Mouse (Mus musculus) ES-Bruce4 (cell line): ENCODE measurements around the gene Aip. TPM values are rescaled to one million over a fixed set of nuclear protein-coding genes. Genes with fewer than 3 reads are reported as not detected.

ENCODE experiments used
- H3K27ac ChIP-seq: 2 replicates; pipeline ENCODE4 v1.5.1; 2012; ENCODE audit warnings: low read length, inconsistent platforms; ENCODE audit not compliant: insufficient read depth
- H3K27me3 ChIP-seq: 2 replicates; pipeline ENCODE4 v1.6.1; 2012; ENCODE audit warnings: mild to moderate bottlenecking, low read length, inconsistent platforms; ENCODE audit not compliant: control insufficient read depth, poor library complexity, insufficient read depth, severe bottlenecking
- H3K36me3 ChIP-seq: 2 replicates; pipeline ENCODE4 v1.6.1; 2012; ENCODE audit warnings: inconsistent platforms, mild to moderate bottlenecking, low read length, moderate library complexity; ENCODE audit not compliant: control insufficient read depth, poor library complexity, insufficient read depth, severe bottlenecking
- H3K4me1 ChIP-seq: one replicate; pipeline ENCODE4 v1.8.1; 2011; ENCODE audit warnings: low read length; ENCODE audit not compliant: control insufficient read depth, insufficient read depth
- H3K4me3 ChIP-seq: 2 replicates; pipeline ENCODE4 v1.5.1; 2011; ENCODE audit warnings: low read depth, mild to moderate bottlenecking, low read length
- H3K9ac ChIP-seq: 2 replicates; pipeline ENCODE4 v1.6.1; 2012; ENCODE audit warnings: low read depth, mild to moderate bottlenecking, inconsistent platforms; ENCODE audit not compliant: poor library complexity, severe bottlenecking
- H3K9me3 ChIP-seq: replicated peaks from 2 replicates; pipeline ENCODE4 v1.6.1; 2012; ENCODE audit warnings: mild to moderate bottlenecking, low read length, inconsistent platforms; ENCODE audit not compliant: control insufficient read depth, poor library complexity, insufficient read depth, severe bottlenecking
- CTCF ChIP-seq: IDR thresholded peaks from one replicate; pipeline ENCODE4 v1.8.1; 2011; ENCODE audit warnings: low read depth, low read length
- EP300 ChIP-seq: IDR thresholded peaks from 2 replicates; pipeline ENCODE4 v1.6.1; 2011; ENCODE audit warnings: low read depth, low read length; ENCODE audit not compliant: insufficient read depth
- POLR2A ChIP-seq: IDR thresholded peaks from one replicate; pipeline ENCODE4 v1.8.1; 2011; ENCODE audit warnings: low read length; ENCODE audit not compliant: insufficient read depth
- polyA plus RNA-seq: library from polyadenylated mRNA; stranded (reverse); fragments of >200 nt; gene quantifications from 2 replicates; pipeline ENCODE4 v1.2.4, GENCODE M21; 2011; ENCODE audit warnings: low read depth; ENCODE audit not compliant: missing spikeins, insufficient read depth, insufficient read length

Gene Aip
- polyA plus RNA-seq, 1 experiment = 43.8 TPM

GRCm38 (mm10) chr19:4118350-4118749 lies 7.3 kb downstream of the Aip start:
- H3K36me3 ChIP-seq = no peaks in the 10 kb centered on the region

DNA sequence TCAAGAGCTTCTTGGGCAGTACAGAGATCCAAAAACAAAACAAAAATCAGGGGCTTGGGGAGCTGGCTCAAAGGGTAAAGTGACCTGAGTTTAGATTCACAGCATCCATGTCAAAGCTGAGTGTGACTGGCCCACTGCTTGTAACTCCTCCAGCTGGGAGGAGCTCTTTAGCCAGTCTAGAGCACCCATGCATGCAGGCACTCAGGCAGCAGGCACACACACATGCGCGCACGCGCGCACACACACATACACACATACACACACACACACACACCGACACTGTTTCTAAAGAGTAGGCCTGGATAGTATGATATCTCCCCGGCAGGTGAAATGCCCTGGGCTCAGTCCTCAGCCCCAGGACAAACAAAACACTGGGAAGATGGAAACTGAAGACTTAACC lies 8.7 kb downstream of the Aip start:
- Histone ChIP-seq H3K4me1 (no peaks in the 10 kb centered on the region), H3K27me3 (no peaks in the 10 kb centered on the region), H3K9me3 (no peaks in the 10 kb centered on the region), H3K36me3 (no peaks in the 10 kb centered on the region), H3K9ac (no peak overlapping the region), H3K27ac (no peak overlapping the region), H3K4me3 (no peak overlapping the region)
- TF ChIP-seq POLR2A (no peak), EP300 (no peak), CTCF (no peak)

More at GRCm38 (mm10) chr19:4118350-4118749, 7.3 kb downstream of the Aip start:
- no peak overlapping the region for H3K9ac ChIP-seq
- H3K27me3 ChIP-seq = no peaks in the 10 kb centered on the region
- TF ChIP-seq CTCF (no peak), POLR2A (no peak), EP300 (no peak)
- H3K4me3 ChIP-seq = no peak overlapping the region
- no peaks in the 10 kb centered on the region for H3K9me3 ChIP-seq
- no peaks in the 10 kb centered on the region for H3K4me1 ChIP-seq
- no peak overlapping the region for H3K27ac ChIP-seq

DNA sequence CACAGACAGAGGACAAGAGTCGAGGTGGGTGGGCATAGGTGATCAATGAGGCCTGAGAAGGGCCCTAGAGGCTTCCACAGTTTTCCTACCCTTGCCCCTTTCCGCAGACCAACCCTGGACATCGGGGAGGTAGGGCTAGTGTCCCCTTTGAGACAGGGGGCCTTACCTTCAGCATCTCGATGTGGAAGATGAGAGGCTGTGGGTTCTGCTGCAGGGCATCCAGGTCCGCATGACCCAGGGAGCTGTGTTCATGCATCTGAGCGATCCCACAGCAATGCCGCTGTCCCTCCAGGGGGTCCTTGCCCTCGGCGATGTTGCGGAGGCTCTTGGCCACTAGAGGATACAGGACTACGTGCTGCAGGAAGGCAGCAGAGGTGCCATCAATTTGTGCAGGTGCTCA lies 9.8 kb downstream of the Aip start:
- Histone ChIP-seq H3K27ac (no peak overlapping the region), H3K36me3 (no peaks in the 10 kb centered on the region), H3K9me3 (no peaks in the 10 kb centered on the region), H3K9ac (no peak overlapping the region), H3K27me3 (no peaks in the 10 kb centered on the region), H3K4me3 (no peak overlapping the region), H3K4me1 (no peaks in the 10 kb centered on the region)
- TF ChIP-seq CTCF (no peak), EP300 (no peak), POLR2A (no peak)

- Histone ChIP-seq H3K27ac (no peak overlapping the region), H3K9ac (no peak overlapping the region), H3K36me3 (no peaks in the 10 kb centered on the region), H3K9me3 (no peaks in the 10 kb centered on the region), H3K27me3 (no peaks in the 10 kb centered on the region), H3K4me3 (no peak overlapping the region), H3K4me1 (no peaks in the 10 kb centered on the region)
- TF ChIP-seq CTCF = no peak
- TF ChIP-seq EP300 = no peak
- no peak for TF ChIP-seq POLR2A
Measured at GRCm38 (mm10) chr19:4115144-4115543, 10.5 kb downstream of the Aip start.

DNA sequence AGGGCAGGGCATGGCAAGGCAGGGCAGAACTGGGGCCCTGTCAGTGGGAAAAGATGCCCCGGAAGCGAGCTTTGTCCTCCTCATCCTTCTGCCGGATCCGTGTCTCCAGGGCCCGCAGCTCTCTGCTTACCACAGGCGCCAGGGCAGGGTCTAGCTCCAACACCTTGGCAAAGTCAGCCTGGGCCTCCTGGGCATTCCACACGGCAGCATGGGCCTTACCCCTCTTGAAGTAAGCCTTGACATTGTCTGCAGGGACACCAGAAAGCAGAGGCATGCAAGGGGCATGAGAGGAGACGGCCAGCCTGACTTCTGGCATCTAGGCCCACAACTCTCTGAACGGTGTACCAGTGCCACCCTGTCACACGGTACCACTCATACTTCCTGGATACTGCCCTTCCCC lies 11.1 kb downstream of the Aip start:
- Histone ChIP-seq H3K36me3 (no peaks in the 10 kb centered on the region), H3K27ac (no peak overlapping the region)

DNA sequence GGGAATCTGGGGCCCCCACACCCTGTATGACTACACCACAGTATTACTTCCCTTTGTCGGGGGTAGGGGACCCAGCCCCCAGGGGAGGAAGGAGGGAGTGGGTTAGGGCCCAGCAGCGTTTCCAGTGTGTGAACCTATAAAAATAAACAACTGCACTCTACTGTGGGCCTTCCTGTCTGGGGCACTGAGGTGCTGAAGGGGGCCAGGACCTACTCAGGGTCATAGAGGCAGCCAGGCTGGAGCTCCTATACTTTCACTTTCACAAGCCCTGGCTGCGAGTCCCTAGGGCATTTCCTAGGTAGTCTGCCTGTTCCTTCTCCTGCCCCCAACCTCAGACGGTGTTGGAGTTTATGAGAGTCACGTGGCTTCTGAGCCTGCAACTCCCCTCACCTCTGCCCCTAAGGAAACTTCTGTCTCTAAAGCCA lies 11.8 kb downstream of the Aip start:
- Histone ChIP-seq H3K4me3 (no peak overlapping the region), H3K4me1 (no peaks in the 10 kb centered on the region), H3K36me3 (no peaks in the 10 kb centered on the region), H3K9me3 (no peaks in the 10 kb centered on the region), H3K27me3 (no peaks in the 10 kb centered on the region), H3K27ac (no peak overlapping the region), H3K9ac (no peak overlapping the region)
- TF ChIP-seq EP300 = no peak

More for the DNA sequence above, 11.1 kb downstream of the Aip start:
- no peak for TF ChIP-seq EP300
- TF ChIP-seq POLR2A = no peak
- TF ChIP-seq CTCF = no peak
- H3K9me3 ChIP-seq = no peaks in the 10 kb centered on the region
- no peak overlapping the region for H3K4me3 ChIP-seq
- H3K27me3 ChIP-seq = no peaks in the 10 kb centered on the region
- H3K9ac ChIP-seq = no peak overlapping the region
- no peaks in the 10 kb centered on the region for H3K4me1 ChIP-seq
